Mouse (Mus musculus): ENCODE results near the gene Fam168b.

The Fam168b gene

DNA sequence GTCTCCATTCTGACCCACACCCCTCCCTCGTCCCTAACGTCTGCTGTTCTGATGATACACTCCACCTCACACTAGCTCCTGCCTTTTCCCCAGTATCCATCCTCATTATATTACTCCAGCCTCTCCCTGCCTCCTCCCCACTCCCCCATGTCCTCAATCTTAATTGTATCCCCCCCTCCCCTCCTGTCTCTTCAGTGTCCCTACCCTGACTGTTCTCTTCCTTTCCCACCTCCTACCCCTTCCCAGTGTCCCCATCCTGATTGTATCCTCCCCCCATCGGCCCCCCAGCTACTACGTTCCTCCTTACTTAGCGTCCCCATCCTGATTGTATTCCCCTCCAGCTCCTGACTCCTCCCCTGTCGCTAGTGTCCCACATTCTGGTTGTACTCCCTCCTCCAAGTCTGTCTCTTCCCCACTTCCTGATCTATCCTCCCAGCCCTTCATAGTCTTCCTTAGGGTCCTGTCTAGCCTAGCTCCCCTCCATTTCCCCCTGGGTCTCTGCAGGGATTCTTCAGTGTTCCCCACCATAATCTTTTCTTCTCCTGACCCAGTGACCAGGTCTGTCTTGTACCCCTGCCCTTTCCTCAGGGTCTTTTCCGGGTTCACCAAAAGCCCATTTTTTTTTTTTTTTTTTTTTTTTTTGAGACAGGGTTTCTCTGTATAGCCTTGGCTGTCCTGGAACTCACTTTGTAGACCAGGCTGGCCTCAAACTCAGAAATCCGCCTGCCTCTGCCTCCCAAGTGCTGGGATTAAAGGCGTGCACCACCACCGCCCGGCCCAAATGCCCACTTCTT lies 7.7 kb upstream of the Fam168b start:
- no peak for DNase-seq (ENCODE audit: low spot score)

DNA sequence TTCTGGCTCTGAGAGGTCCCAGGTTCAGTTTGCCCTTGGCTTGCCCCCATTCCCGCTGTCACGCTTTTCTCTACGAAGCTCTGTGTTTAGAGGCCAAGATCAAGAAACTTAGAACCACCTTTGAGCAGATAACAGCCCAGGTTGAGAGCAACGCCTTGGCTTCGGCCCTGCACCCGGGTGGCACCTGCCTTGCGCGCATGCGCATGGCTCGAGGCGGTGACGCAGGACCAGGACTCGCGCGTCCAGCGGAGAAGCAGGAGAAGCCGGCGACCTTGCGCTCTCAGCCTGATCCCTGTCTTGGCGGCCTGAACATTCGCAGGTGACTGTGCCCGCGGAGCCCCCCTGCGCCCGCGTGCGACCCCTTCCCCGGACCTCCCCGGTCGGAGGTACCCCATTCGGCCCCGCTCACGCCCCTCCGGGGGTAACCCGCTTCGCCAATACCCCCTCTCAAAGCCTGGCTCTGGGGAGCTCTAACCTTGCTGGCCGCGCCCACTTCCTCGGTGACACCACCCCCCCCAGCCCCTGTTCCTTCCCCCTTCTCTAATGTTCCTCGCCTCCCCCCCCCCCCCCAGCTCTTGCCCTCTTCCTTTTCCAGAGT lies 7.0 kb upstream of the Fam168b start, which contains the start of gene Plekhb2:
Gene Plekhb2 (plus strand): TSS at position 232 of the 598 bp plus-strand sequence.
- peak; percentile 62 for DNase-seq (ENCODE audit: low spot score)

DNA sequence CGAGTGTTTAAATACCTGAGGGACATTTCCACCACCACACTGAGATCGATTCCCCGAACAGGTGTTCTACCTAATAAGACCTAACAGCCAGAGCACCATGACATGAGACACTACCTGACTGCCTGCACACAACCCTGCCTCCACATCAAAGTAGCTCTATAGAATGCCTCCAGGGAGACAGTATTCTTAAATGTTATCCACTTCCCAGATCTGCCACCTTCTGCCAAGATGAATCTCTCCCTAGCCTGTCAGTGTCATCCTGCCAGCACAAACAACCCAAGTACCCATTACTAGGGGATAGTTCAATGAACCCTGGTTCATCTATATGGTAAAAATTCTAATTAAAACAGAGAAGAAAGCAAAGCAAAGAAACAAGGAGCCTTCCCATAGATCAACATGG lies 4.2 kb upstream of the Fam168b start:
- DNase-seq (ENCODE audit: low spot score), result no peak

DNA sequence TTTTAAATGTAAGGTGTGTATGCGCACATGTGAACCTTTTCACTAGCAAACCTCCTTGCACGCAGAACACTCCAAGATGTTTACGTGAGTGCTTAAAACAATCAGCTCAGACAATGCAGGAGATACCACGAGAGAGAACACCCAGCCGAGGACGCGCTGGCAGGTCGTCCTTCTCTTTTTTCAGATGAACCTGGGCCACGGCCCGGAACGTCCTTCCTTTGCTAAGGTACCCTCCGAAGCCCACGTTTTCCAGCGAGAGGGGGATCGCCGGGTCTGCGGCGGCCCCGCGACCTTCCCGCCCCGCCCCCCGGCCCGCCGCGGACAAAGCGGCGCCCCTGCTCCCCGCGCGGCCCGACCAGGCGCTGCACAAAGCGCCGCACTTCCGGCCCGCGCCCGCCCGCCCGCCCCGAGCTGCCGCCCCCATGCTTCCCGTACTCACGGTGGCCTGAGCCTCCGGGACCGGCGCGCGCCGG lies 440 bp downstream of the Fam168b start:
- no peak for DNase-seq (ENCODE audit: low spot score)

DNA sequence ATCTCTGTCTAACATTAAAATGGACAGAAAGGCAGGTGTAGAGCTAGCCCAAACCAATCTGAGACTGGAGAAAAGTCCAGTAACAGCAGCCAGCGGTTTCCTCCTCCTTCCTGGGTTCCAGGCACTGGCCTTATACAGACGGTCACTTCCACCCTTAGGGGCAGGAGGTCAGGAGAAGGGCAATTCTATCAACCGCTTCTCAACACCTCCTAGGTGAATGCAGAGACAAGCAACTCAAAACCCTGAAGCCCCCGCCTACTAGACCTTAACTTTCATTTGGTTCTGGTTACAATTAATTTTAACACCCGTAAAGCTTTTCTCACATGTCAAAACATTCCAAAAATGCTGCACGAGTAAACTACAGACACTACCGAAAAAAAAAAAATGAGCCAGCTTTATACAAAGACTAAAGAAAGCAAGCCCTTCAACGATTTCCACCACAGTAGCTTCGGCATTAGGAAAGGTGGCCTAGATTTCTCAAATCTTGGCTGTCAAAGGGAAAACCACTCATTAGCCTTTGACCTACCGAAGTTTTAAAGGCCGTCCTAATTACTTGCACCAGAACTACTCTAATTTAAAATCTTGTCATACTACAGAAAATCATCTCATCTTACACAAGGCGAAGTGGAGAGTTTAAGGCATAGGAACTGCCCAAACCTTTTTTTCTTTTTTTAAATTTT lies 1.0 kb downstream of the Fam168b start:
- DNase-seq (ENCODE audit: low spot score), result no peak

DNA sequence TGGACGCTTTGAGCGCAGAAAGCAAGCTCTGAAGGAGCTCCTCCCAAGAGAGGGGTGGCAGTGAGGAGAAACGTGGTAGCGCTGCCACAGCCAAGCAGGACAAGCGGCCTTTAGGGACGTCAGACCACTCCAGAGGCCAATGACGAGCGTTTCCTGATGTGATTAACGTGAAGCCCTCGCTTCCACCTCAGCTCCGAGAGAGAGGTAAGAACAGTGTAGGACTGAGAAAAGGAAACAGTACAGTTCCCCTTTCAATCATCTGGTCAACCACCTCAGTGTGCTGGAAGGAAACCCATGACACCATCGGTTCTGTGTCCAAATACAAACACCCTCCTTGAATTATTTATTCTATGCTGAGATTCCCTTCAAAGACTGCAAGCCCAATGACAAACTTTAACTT lies 3.6 kb downstream of the Fam168b start:
- no peak for DNase-seq (ENCODE audit: low spot score)

DNA sequence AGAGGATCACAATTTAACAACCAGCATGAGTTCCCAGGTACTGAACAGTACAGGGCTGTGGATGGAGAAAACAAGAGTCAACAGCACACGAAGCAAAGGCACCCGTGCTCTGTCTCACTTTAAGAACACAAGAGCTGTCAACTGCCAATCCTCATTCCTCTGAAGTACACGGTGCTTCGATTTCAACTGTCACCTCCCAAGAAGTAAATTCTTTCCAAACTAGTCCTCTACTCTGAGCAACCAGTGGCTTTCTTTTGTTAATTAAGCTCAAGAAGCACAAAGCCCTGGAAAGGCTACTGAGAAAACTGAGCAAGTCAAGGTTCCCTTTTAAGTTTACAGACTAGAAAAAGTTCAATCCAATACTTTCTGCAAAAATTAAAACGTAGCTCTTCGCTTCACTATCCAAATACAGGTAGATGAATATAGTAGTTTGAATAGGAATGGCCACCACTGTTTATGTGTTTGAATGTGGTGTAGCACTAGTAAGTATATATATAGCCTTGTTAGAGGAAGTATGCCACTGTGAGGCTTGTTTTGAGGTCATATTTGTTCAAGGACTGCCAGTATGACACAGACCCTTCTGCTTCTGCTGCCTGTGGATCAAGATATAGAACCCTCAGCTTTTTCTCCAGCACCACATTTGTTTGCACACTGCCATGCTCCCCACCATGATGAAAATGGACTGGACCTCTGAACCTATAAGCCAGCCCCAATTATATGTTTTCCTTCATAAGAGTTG lies 4.7 kb downstream of the Fam168b start:
- no peak for DNase-seq (ENCODE audit: low spot score)

DNA sequence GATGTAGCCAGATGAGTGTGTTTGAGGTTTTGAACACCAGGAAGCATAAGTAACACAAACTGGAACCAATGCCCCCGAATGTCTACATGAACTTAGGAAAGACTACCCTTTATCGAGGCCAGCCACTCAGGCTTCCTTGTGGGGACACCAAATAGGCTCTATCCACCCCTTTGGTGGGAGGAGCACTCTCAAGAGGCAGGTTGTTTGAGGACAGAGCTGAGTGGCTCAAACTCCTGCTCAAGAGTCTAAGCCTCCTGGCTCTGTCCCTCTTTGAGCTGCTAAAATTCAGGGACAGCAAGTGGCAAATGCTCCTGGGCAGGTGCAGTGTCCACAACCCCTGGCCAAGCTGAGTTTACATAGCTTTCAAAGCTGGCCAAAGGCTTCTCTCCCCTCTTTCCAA lies 8.0 kb downstream of the Fam168b start:
- DNase-seq (ENCODE audit: low spot score), result no peak

DNA sequence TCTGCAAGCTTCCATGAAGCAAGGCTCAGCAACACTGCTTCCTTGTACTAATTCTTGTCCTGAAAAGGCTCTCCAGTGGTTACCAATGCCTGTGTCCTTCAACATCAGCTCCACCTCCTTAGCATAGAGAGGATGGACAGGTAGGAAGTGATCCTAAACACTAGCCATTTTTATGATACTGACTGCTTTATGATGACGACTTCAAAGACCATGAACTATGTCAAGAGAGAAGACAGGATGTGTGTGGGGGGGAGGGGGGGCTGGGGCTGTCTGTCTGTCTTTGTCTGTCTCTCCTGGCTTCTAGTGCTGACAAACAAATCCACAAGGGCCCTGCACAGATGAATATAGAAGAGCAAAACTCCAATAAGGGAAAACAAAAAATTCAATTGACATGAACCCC lies 11.5 kb downstream of the Fam168b start:
- DNase-seq (ENCODE audit: low spot score), result no peak

DNA sequence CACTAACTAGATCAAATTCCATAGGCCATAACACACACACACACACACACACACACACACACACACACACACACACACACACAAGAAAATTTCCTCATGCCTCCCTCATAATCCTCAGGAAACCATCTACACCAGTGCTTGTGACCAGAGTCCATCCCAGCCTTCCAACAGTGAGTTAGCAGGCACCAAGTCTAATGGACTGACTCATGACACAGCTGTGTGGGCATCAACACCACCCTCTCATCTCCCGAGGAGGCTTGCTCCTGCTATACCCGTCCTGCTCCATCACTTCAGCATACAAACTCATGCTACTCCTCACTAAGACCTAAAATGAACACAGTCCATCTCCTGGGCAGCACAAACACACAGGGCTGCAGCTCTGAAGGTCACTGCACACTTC lies 11.9 kb downstream of the Fam168b start:
- DNase-seq (ENCODE audit: low spot score), result no peak

DNA sequence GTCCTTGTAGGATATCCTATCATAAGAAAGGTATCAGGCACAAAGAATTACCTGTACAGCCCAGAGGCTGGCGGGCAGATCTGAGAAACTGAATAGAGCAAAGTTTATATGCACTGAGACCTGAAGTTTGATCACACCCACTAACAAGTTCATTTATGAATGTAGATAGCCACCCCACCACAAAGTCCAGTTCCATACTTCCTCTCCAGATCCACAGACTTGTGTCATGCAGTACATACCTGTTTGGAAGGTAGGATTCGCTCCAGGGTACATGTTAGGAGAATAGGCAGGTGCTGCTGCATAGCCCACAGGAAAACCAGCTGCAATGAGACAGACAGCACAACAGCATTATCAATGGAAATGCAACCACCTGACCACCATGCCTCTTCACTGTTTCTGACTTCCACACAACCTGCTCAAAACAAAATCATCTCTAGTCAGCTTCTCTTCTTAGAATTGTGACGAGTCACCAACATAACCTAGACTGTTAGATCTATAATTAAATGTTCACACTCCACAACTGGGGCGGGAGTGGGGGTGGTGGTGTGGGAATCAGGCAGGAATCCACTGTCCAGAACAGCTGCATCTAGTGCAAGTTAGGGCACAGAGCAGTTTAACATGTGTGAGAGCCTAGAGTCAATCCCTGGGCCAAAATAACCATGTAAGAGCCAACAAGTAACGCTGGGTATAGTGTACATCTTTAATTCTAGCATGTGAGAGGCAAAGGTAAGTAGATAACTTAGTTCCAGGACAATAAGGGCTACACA lies 14.2 kb downstream of the Fam168b start:
- no peak for DNase-seq (ENCODE audit: low spot score)

DNA sequence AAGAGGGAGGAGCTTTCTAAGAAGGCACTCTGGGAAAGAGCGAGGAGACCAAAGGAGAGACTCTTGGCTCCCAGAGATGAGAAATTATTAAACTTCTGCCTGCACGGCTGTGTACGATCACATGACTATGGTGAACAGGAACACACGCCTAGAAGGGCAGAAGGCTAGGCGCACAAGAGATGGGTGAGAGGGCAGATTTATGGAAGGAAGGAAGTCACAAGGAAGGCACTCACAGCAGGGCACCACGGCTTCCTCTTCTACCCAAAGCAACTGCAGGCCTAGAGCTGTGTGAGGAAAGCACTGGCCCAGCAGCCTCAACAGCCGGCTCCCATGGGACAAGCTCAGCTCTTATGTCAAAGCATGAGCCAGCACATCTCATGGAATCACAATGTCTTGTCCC lies 15.0 kb downstream of the Fam168b start:
- DNase-seq (ENCODE audit: low spot score), result no peak

DNA sequence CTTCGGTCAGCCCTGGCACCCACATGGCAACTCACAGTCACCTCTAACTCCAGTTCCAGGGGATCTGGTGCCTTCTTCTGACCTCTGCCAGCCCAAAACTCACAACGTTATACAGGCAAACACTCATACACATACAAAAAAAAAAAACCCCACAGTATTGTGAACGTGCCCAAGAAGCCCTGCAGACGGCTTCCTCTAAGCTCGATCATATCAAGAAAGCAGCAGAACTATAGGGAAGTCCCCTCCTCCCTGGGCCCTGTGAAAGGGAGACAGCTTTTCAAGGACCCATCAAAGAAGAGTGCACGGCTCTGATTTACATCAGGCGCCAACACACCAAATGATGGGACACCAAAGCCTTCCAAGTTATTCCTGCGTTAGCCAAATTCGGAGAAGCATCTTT lies 17.0 kb downstream of the Fam168b start:
- DNase-seq (ENCODE audit: low spot score), result no peak

DNA sequence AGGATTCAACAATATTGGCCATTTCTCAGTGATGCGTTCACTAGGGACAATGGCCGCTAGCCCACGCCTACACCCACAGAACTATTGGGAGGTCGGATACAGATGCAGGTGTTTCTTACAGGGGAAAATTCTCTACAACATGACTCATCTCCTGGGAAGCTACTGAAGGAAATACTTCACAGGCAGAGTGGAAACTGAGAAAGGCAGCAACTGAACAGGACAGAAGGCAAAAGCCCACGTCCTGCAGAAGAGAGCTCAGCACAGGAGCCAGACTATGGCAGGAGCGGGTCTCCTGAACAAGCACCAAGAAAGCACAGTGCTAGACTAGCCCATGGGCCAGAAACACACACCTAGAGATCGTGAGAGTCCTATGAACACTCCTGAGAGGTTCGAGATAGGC lies 18.7 kb downstream of the Fam168b start:
- no peak for DNase-seq (ENCODE audit: low spot score)

DNA sequence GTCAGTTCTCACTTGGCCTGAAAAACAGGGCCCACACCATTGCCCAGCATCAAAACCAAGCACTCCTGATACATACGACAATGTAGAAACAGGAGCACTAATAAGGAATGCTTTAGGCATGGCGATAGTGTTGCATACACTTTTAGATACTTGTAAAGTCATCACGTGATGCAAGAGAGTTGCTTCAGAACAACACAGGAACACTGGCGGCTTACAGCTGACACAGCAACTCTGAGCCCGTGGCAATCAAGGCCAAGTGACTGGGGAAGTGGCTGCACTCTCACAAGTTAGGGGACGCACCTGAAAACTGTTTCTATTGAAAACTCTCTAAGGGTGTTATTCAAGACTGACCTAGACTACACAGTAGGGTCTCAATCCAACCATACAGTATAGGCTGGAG lies 19.5 kb downstream of the Fam168b start:
- DNase-seq (ENCODE audit: low spot score), result no peak

DNA sequence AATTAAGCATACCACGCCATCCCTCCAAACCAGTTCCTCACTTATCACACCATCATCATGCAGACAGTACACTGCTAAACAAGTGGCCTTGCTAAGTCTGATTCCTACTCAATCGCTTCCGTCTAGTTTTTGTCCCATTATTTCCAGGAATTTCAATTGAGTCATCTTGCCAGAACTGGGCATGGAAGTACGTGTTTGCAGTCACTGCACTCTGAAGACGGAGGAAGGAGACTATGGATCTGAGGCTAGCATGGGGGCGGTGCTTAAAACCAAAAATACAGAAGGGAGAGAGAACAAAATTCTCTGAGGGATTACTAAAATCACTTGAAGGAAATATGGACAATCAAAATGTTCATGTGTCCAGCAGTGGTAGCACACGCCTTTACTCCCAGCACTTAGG lies 20.1 kb downstream of the Fam168b start:
- no peak for DNase-seq (ENCODE audit: low spot score)

DNA sequence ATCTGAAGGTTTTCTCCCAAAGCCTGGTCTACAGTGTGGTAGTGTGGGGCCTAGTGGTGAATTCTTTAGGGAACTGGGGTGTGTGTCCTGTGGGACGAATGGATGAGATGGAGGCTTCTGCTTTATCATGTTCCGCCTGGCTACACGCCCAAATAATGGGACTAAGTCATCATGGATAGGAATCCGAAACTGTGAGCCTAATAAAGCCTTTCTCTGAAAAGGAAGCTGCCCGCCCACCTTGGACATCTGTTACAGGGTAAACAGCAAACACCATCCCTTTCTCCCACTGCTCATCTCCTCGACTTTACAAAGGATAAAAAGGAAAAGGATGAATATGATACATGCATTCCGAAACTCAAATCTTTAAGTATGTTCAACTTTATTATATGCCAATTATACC lies 20.9 kb downstream of the Fam168b start:
- no peak for DNase-seq (ENCODE audit: low spot score)

DNA sequence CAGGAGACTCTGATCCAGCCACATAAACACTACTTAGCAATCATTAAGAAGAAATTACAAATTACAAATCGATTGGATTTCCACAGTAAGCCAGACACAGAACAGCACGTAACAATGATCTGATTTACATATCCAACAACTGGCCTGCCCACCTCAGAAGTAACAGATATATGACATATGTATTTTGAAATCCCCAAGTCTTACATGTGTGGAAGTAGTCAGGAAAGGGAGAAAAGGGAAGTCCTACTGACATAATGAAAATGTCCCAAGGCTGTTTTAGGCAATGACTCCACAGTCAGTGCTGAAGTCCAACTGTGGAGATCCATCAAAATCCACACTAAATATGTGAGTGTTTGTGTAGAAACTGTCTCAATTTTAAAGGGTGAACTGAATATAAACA lies 21.5 kb downstream of the Fam168b start:
- no peak for DNase-seq (ENCODE audit: low spot score)

DNA sequence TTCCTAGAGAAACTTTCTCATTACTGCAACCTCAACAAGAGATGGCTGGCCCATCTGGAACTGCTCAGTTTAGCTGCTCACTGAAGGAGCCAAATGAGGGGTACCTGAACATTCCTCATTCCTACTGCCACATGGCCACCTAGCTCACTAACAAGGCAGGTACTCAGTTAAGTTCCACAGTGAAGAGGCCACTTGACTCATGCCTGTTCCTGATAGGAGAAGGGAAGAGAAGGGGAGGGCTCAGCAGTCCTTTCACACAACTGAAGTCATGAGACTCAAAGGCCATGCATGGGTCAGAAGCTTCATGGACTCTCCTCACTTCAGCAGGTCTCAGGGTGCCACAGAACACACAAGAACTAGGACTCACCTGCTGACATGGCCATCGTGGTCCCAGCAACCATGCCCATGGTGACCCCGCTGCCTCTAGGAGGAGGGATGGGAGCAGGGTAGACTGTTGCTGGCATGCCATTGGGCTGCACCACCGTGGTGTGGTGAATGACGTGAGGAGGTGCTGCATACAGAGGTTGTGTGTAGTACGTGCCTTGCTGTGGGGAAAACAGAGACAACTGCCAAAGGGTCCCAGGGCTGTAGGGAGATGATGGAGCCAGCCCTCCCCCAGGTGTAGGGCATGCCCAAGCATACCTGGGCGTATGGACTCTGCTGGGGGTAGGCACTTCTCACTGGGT lies 23.5 kb downstream of the Fam168b start:
- DNase-seq (ENCODE audit: low spot score), result no peak

DNA sequence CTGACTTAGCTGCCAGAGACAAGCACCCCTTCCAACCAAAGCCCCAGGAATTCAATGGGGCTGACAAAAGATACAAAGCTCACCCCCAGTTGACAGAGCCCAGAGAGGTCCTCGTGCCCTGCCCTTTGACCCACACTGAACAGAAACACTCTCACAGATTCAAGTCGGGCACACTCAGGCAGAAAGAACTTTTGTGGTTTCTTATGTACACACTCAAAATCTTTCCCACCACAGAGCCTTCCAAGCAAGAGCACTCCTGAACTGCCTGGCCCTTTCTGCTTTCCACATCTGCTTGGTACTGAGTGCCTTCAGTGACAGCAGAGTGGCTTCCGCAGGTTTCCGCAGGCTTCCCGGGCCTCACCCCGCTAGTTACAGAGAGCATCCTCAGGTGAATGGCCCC lies 27.0 kb downstream of the Fam168b start:
- DNase-seq (ENCODE audit: low spot score), result no peak
